Comparison of ENCODE assay signal across 11 mouse cellular contexts in genomic region chr2:91412361-91412760, GRCm38 (mm10). TPM values are rescaled to one million over a fixed set of nuclear protein-coding genes. Genes with fewer than 3 reads are reported as not detected.
DNase-seq lines count a peak whose midpoint lies in the region; ATAC-seq and TF ChIP-seq lines count a peak whose summit lies in the region.
"Had no signal": no experiment of that assay in that cellular context is flagged by ENCODE, and none has a peak within 500 bp of the region (broad histone marks: within the 10 kb centered on the region; RNA-seq: fewer than 3 reads in every experiment).

No protein-coding gene starts in this region.

- WGBS in kidney, adult 2 months, result 43% methylated on average over 5 of the region's 5 CpGs
- 29% methylated on average over 5 of the region's 5 CpGs for WGBS in lung, postnatal 0 days

- TF ChIP-seq EP300 in lung, postnatal 0 days (IDR thresholded peaks at IDR 0.05), result no peak

- intact Hi-C loops in left cerebral cortex, postnatal 25 days (cut with DNase I), result no loop called here

- no peaks in the 10 kb centered on the region for H3K27me3 ChIP-seq in kidney, adult 2 months (replicated peaks; ENCODE audit: control insufficient read depth, insufficient read depth, low read length)
- H3K27me3 ChIP-seq in lung, postnatal 0 days (replicated peaks; ENCODE audit: insufficient read depth, low read length), result no peaks in the 10 kb centered on the region
- H3K27me3 ChIP-seq: hindbrain, embryonic 15.5 days had no signal

- DNase-seq in A20 (ENCODE audit: low read depth, low spot score), result peak; percentile 28
- peak; percentile 62 for DNase-seq in kidney, adult 2 months
- peak; percentile 83 for DNase-seq in lung, postnatal 0 days (ENCODE audit: low spot score)
- no peak for DNase-seq in cerebellum, postnatal 10 days
- no peak for DNase-seq in natural killer cell, adult 2 months (ENCODE audit: low spot score in 2 of 2)
- no peak for DNase-seq in left cerebral cortex, postnatal 25 days (ENCODE audit: low spot score in 2 of 2)
- DNase-seq in urinary bladder, postnatal 14 days (ENCODE audit: low spot score), result no peak
- DNase-seq: right cerebral cortex, postnatal 25 days had no signal

- H3K9ac ChIP-seq in lung, postnatal 0 days (replicated peaks; ENCODE audit: low read depth), result no peak overlapping the region
- H3K9ac ChIP-seq: hindbrain, embryonic 15.5 days had no signal

- ATAC-seq in lung, postnatal 0 days, result peak; percentile 71

- no peak overlapping the region for H3K4me3 ChIP-seq in bone marrow macrophage, adult 2 months (ENCODE audit: insufficient read depth, low read length)
- no peak overlapping the region for H3K4me3 ChIP-seq in kidney, adult 2 months (ENCODE audit: insufficient read depth, low read depth, low read length)
- H3K4me3 ChIP-seq in lung, postnatal 0 days (ENCODE audit: low read depth, low read length), result no peak overlapping the region
- H3K4me3 ChIP-seq: hindbrain, embryonic 15.5 days; megakaryocyte, embryonic 14.5 days had no signal

- peaks cover 17% of the 10 kb centered on the region for H3K4me1 ChIP-seq in bone marrow macrophage, adult 2 months (ENCODE audit: control insufficient read depth, insufficient read depth, low read length)
- no peaks in the 10 kb centered on the region; the same call in 1 of the 2 replicates for H3K4me1 ChIP-seq in kidney, adult 2 months (ENCODE audit: control insufficient read depth, insufficient read depth, low read length)
- peaks cover 4% of the 10 kb centered on the region for H3K4me1 ChIP-seq in lung, postnatal 0 days (ENCODE audit: insufficient read depth, low read depth, low read length)
- H3K4me1 ChIP-seq: hindbrain, embryonic 15.5 days; megakaryocyte, embryonic 14.5 days had no signal

- no peaks in the 10 kb centered on the region for H3K9me3 ChIP-seq in lung, postnatal 0 days (ENCODE audit: low read length)
- H3K9me3 ChIP-seq: hindbrain, embryonic 15.5 days; megakaryocyte, embryonic 14.5 days had no signal

- H3K36me3 ChIP-seq in kidney, adult 2 months (ENCODE audit: control insufficient read depth, insufficient read depth, low read length), result no peaks in the 10 kb centered on the region
- H3K36me3 ChIP-seq in lung, postnatal 0 days (ENCODE audit: insufficient read depth, low read length), result no peaks in the 10 kb centered on the region
- H3K36me3 ChIP-seq: hindbrain, embryonic 15.5 days had no signal

- no peak for TF ChIP-seq CTCF in bone marrow macrophage, adult 2 months (IDR thresholded peaks at IDR 0.05; ENCODE audit: low read depth, low read length)
- TF ChIP-seq CTCF in kidney, adult 2 months (conservative IDR thresholded peaks at IDR 0.05; ENCODE audit: insufficient read depth, insufficient read length, low read depth, low read length), result no peak
- no peak for TF ChIP-seq CTCF in lung, postnatal 0 days (IDR thresholded peaks at IDR 0.05)

- no peak for TF ChIP-seq POLR2A in bone marrow macrophage, adult 2 months (IDR thresholded peaks at IDR 0.05; ENCODE audit: borderline replicate concordance, low read depth, low read length)
- no peak for TF ChIP-seq POLR2A in kidney, adult 2 months (IDR thresholded peaks at IDR 0.05; ENCODE audit: low read depth, low read length)

- H3K4me2 ChIP-seq in lung, postnatal 0 days (replicated peaks; ENCODE audit: low read depth, low read length), result no peak overlapping the region
- H3K4me2 ChIP-seq: hindbrain, embryonic 15.5 days had no signal

- H3K27ac ChIP-seq in bone marrow macrophage, adult 2 months (ENCODE audit: insufficient read depth, low read depth, low read length), result peak overlapping the region; percentile 83
- no peak overlapping the region for H3K27ac ChIP-seq in kidney, adult 2 months (ENCODE audit: insufficient read depth, low read depth, low read length)
- H3K27ac ChIP-seq in lung, postnatal 0 days (ENCODE audit: low read length), result 0 out of 2 replicates have a peak overlapping the region, but pooled peaks have one; percentile 35
- H3K27ac ChIP-seq: hindbrain, embryonic 15.5 days had no signal

RNA-seq across cellular contexts. Expression of gene 1110051M20Rik, which starts 32.1 kb away (rescaled TPM):
- 8.1 and 14.2 TPM in 2 replicates for polyA plus RNA-seq in bone marrow macrophage, adult 2 months (2012; ENCODE audit: insufficient read depth, insufficient read length, missing spikeins)
- 35.0 and 36.7 TPM in 2 replicates for polyA plus RNA-seq in kidney, adult 2 months (2012; rRNA removed)
- 27.0 and 38.9 TPM in 2 replicates for polyA plus RNA-seq in lung, postnatal 0 days (2015; fragmentation: Nextera tagmentation; extraction: Ambion mirVana)
- total RNA-seq in left cerebral cortex, postnatal 25 days (2021), result 10 to 100 TPM; 89.9 to 96.6 TPM

RNA-seq across cellular contexts. Expression of gene Lrp4, which starts 45.0 kb away (rescaled TPM):
- polyA plus RNA-seq in bone marrow macrophage, adult 2 months (2012; ENCODE audit: insufficient read depth, insufficient read length, missing spikeins), result 3.4 and 3.8 TPM in 2 replicates
- polyA plus RNA-seq in kidney, adult 2 months (2012; rRNA removed), result 8.6 and 10.3 TPM in 2 replicates
- 18.9 TPM in 2 replicates for polyA plus RNA-seq in lung, postnatal 0 days (2015; fragmentation: Nextera tagmentation; extraction: Ambion mirVana)
- total RNA-seq in left cerebral cortex, postnatal 25 days (2021), result 10 to 100 TPM; 24.9 to 25.2 TPM

Comparison
In these comparisons a context has a peak if more than half of its experiments do, and no peak if none do; other contexts are left out.
1. DNase-seq: peak in A20 (single experiment), kidney, adult 2 months (single experiment) and lung, postnatal 0 days (single experiment); none in cerebellum, postnatal 10 days (0 of 2), natural killer cell, adult 2 months (0 of 2), left cerebral cortex, postnatal 25 days (0 of 2) and urinary bladder, postnatal 14 days (single experiment).